In genomic region chr9:51180621-51181020, GRCm38 (mm10) we compare ENCODE assay signal across 11 mouse cellular contexts. TPM values are rescaled to one million over a fixed set of nuclear protein-coding genes. Genes with fewer than 3 reads are reported as not detected.
DNase-seq lines count a peak whose midpoint lies in the region; ATAC-seq and TF ChIP-seq lines count a peak whose summit lies in the region.
"Had no signal": no experiment of that assay in that cellular context is flagged by ENCODE, and none has a peak within 500 bp of the region (broad histone marks: within the 10 kb centered on the region; RNA-seq: fewer than 3 reads in every experiment).

No protein-coding gene starts in this region.

- H3K9me3 ChIP-seq in forebrain, postnatal 0 days (ENCODE audit: low read length), result no peaks in the 10 kb centered on the region
- H3K9me3 ChIP-seq in forebrain, embryonic 10.5 days, result no peaks in the 10 kb centered on the region
- no peaks in the 10 kb centered on the region for H3K9me3 ChIP-seq in midbrain, postnatal 0 days (ENCODE audit: low read length)
- no peaks in the 10 kb centered on the region for H3K9me3 ChIP-seq in limb, embryonic 10.5 days (replicated peaks)
- H3K9me3 ChIP-seq: neural tube, embryonic 13.5 days had no signal

- no peaks in the 10 kb centered on the region for H3K4me1 ChIP-seq in forebrain, postnatal 0 days (ENCODE audit: insufficient read depth)
- no peaks in the 10 kb centered on the region for H3K4me1 ChIP-seq in forebrain, embryonic 10.5 days
- peaks cover 15% of the 10 kb centered on the region for H3K4me1 ChIP-seq in cerebellum, adult 2 months (ENCODE audit: control insufficient read depth, insufficient read depth, low read length)
- no peaks in the 10 kb centered on the region for H3K4me1 ChIP-seq in midbrain, postnatal 0 days (ENCODE audit: insufficient read depth, low read length)
- H3K4me1 ChIP-seq in limb, embryonic 10.5 days, result no peaks in the 10 kb centered on the region
- H3K4me1 ChIP-seq: neural tube, embryonic 13.5 days had no signal

- 32% methylated on average over 5 of the region's 5 CpGs for WGBS in forebrain, postnatal 0 days
- 75% methylated on average over 5 of the region's 5 CpGs for WGBS in forebrain, embryonic 10.5 days
- 8% methylated on average over 5 of the region's 5 CpGs for WGBS in cerebellum, adult 2 months
- WGBS in midbrain, postnatal 0 days, result 46% methylated on average over 5 of the region's 5 CpGs
- WGBS in limb, embryonic 10.5 days, result 91% methylated on average over 5 of the region's 5 CpGs

- H3K36me3 ChIP-seq in forebrain, postnatal 0 days (ENCODE audit: insufficient read depth), result no peaks in the 10 kb centered on the region
- H3K36me3 ChIP-seq in forebrain, embryonic 10.5 days (replicated peaks), result no peaks in the 10 kb centered on the region
- no peaks in the 10 kb centered on the region for H3K36me3 ChIP-seq in midbrain, postnatal 0 days (ENCODE audit: insufficient read depth, low read length)
- H3K36me3 ChIP-seq in limb, embryonic 10.5 days, result no peaks in the 10 kb centered on the region
- H3K36me3 ChIP-seq: neural tube, embryonic 13.5 days had no signal

- H3K4me2 ChIP-seq in forebrain, postnatal 0 days (ENCODE audit: low read depth), result no peak overlapping the region
- H3K4me2 ChIP-seq in midbrain, postnatal 0 days (ENCODE audit: low read depth, low read length, poor library complexity, severe bottlenecking), result no peak overlapping the region
- H3K4me2 ChIP-seq: neural tube, embryonic 13.5 days had no signal

- H3K4me3 ChIP-seq in forebrain, postnatal 0 days (ENCODE audit: low read depth, low read length), result no peak overlapping the region
- no peak overlapping the region for H3K4me3 ChIP-seq in forebrain, embryonic 10.5 days
- no peak overlapping the region for H3K4me3 ChIP-seq in cerebellum, adult 2 months (replicated peaks; ENCODE audit: insufficient read depth, low read depth, low read length)
- H3K4me3 ChIP-seq in midbrain, postnatal 0 days (ENCODE audit: low read depth, low read length), result no peak overlapping the region
- H3K4me3 ChIP-seq in limb, embryonic 10.5 days, result no peak overlapping the region
- H3K4me3 ChIP-seq: neural tube, embryonic 13.5 days had no signal

- no peaks in the 10 kb centered on the region for H3K27me3 ChIP-seq in forebrain, postnatal 0 days (ENCODE audit: insufficient read depth, low read length)
- H3K27me3 ChIP-seq in forebrain, embryonic 10.5 days (ENCODE audit: poor library complexity, severe bottlenecking), result no peaks in the 10 kb centered on the region
- H3K27me3 ChIP-seq in cerebellum, adult 2 months (ENCODE audit: control insufficient read depth, insufficient read depth, low read length), result no peaks in the 10 kb centered on the region
- no peaks in the 10 kb centered on the region for H3K27me3 ChIP-seq in midbrain, postnatal 0 days (ENCODE audit: insufficient read depth, low read length)
- no peaks in the 10 kb centered on the region for H3K27me3 ChIP-seq in limb, embryonic 10.5 days (ENCODE audit: low read depth, poor library complexity, severe bottlenecking)
- H3K27me3 ChIP-seq: CH12.LX; neural tube, embryonic 13.5 days had no signal

- TF ChIP-seq CTCF in forebrain, postnatal 0 days (IDR thresholded peaks at IDR 0.05; ENCODE audit: low read depth), result no peak
- no peak for TF ChIP-seq CTCF in cerebellum, adult 2 months (IDR thresholded peaks at IDR 0.05; ENCODE audit: borderline replicate concordance, insufficient read depth, low read depth, low read length)
- no peak for TF ChIP-seq CTCF in midbrain, postnatal 0 days (IDR thresholded peaks at IDR 0.05)

- no peak overlapping the region for H3K27ac ChIP-seq in forebrain, postnatal 0 days (ENCODE audit: low read depth, low read length)
- H3K27ac ChIP-seq in forebrain, embryonic 10.5 days, result no peak overlapping the region
- H3K27ac ChIP-seq in cerebellum, adult 2 months (ENCODE audit: insufficient read depth, low read length), result no peak overlapping the region
- H3K27ac ChIP-seq in midbrain, postnatal 0 days (ENCODE audit: low read depth, low read length), result no peak overlapping the region
- H3K27ac ChIP-seq in limb, embryonic 10.5 days, result no peak overlapping the region
- H3K27ac ChIP-seq: neural tube, embryonic 13.5 days had no signal

- DNase-seq in forebrain, postnatal 0 days, result peak; percentile 76
- DNase-seq in forebrain, embryonic 10.5 days (ENCODE audit: extremely low spot score, low spot score), result no peak
- peak; percentile 80 to 96 for DNase-seq in cerebellum, adult 2 months
- peak; percentile 78 to 84 for DNase-seq in layer of hippocampus, adult 8-10 months (ENCODE audit: low spot score in 2 of 2)
- peak; percentile 94 for DNase-seq in midbrain, postnatal 0 days (ENCODE audit: low spot score)
- DNase-seq in yolk sac, embryonic 10.5 days (ENCODE audit: low spot score), result no peak
- no peak for DNase-seq in limb, embryonic 10.5 days (ENCODE audit: low spot score)
- no peak for DNase-seq in adrenal gland, adult 2 months

- H3K9ac ChIP-seq in forebrain, postnatal 0 days, result no peak overlapping the region
- no peak overlapping the region for H3K9ac ChIP-seq in midbrain, postnatal 0 days (replicated peaks; ENCODE audit: low read length, poor library complexity, severe bottlenecking)
- H3K9ac ChIP-seq: neural tube, embryonic 13.5 days had no signal

- no peak for TF ChIP-seq POLR2A in cerebellum, adult 2 months (IDR thresholded peaks at IDR 0.05; ENCODE audit: borderline replicate concordance, insufficient read depth, low read length)

- peak; percentile 89 for ATAC-seq in forebrain, postnatal 0 days
- peak; percentile 34; the same call in 1 of the 2 replicates for ATAC-seq in midbrain, postnatal 0 days (ENCODE audit: low FRiP score)

RNA-seq across cellular contexts. Expression of gene Gm32742, which starts 15.3 kb away (rescaled TPM):
- total RNA-seq in forebrain, postnatal 0 days (2014; rRNA removed), result not detected in 2 replicates
- 0.02 and 0.03 TPM in 2 replicates for polyA plus RNA-seq in forebrain, postnatal 0 days (2015; fragmentation: Nextera tagmentation; extraction: Ambion mirVana)
- not detected in 2 replicates for polyA plus RNA-seq in forebrain, embryonic 10.5 days (2016; fragmentation: Nextera tagmentation; extraction: Ambion mirVana)
- polyA plus RNA-seq in cerebellum, adult 2 months (2012; rRNA removed), result 0.02 TPM in 1 of 2 replicates, not detected in the other
- total RNA-seq in layer of hippocampus, adult 8-10 months (2022), result under 1 TPM in 1 of 4 experiments, not detected in 3; 0.10 TPM
- not detected in 2 replicates for total RNA-seq in midbrain, postnatal 0 days (2014; rRNA removed)
- not detected in 2 replicates for polyA plus RNA-seq in midbrain, postnatal 0 days (2015; fragmentation: Nextera tagmentation; extraction: Ambion mirVana)
- 0.03 TPM in 1 of 2 replicates, not detected in the other for polyA plus RNA-seq in limb, embryonic 10.5 days (2016; fragmentation: Nextera tagmentation; extraction: Ambion mirVana)
- not detected for total RNA-seq in adrenal gland, adult 2 months (2021)
- not detected in 2 replicates for polyA plus RNA-seq in adrenal gland, adult 2 months (2012; rRNA removed)
- polyA plus RNA-seq: intestine, embryonic 14.5 days had no signal

RNA-seq across cellular contexts. Expression of gene Pou2af1, which starts 32.9 kb away (rescaled TPM):
- total RNA-seq in forebrain, postnatal 0 days (2014; rRNA removed), result 0.05 TPM in 1 of 2 replicates, not detected in the other
- polyA plus RNA-seq in forebrain, postnatal 0 days (2015; fragmentation: Nextera tagmentation; extraction: Ambion mirVana), result 0.09 TPM in 1 of 2 replicates, not detected in the other
- not detected in 2 replicates for polyA plus RNA-seq in forebrain, embryonic 10.5 days (2016; fragmentation: Nextera tagmentation; extraction: Ambion mirVana)
- 0.19 and 0.20 TPM in 2 replicates for polyA plus RNA-seq in cerebellum, adult 2 months (2012; rRNA removed)
- not detected for total RNA-seq in layer of hippocampus, adult 8-10 months (2022)
- total RNA-seq in midbrain, postnatal 0 days (2014; rRNA removed), result 0.16 and 0.42 TPM in 2 replicates
- 0.12 TPM in 1 of 2 replicates, not detected in the other for polyA plus RNA-seq in midbrain, postnatal 0 days (2015; fragmentation: Nextera tagmentation; extraction: Ambion mirVana)
- not detected in 2 replicates for polyA plus RNA-seq in limb, embryonic 10.5 days (2016; fragmentation: Nextera tagmentation; extraction: Ambion mirVana)
- total RNA-seq in adrenal gland, adult 2 months (2021), result under 1 TPM; 0.32 to 0.48 TPM
- polyA plus RNA-seq in adrenal gland, adult 2 months (2012; rRNA removed), result 0.41 and 0.45 TPM in 2 replicates
- polyA plus RNA-seq: neural tube, embryonic 13.5 days had no signal

Comparison
In these comparisons a context has a peak if more than half of its experiments do, and no peak if none do; other contexts are left out.
1. DNase-seq: peak in forebrain, postnatal 0 days (single experiment), cerebellum, adult 2 months (2 of 2), layer of hippocampus, adult 8-10 months (2 of 2) and midbrain, postnatal 0 days (single experiment); none in forebrain, embryonic 10.5 days (single experiment), yolk sac, embryonic 10.5 days (single experiment), limb, embryonic 10.5 days (single experiment) and adrenal gland, adult 2 months (single experiment).